Mouse (Mus musculus): ENCODE results near the gene Lhfpl5. TPM values are rescaled to one million over a fixed set of nuclear protein-coding genes. Genes with fewer than 3 reads are reported as not detected.

Gene Lhfpl5
- polyA plus RNA-seq, 1 experiment = not detected

- no peaks in the 10 kb centered on the region; the same call in 1 of the 2 replicates for H3K4me1 ChIP-seq (ENCODE audit: control insufficient read depth, insufficient read depth, insufficient read length)
- no peak overlapping the region for H3K4me3 ChIP-seq (ENCODE audit: extremely low read depth, insufficient read depth, insufficient read length)
- no peak for TF ChIP-seq POLR2A (IDR thresholded peaks at IDR 0.05; ENCODE audit: low read depth, low read length)
- no peak for TF ChIP-seq CTCF (IDR thresholded peaks at IDR 0.05; ENCODE audit: extremely low read depth, insufficient read depth, insufficient read length, insufficient replicate concordance)
- DNase-seq (ENCODE audit: low read depth in 1 of 2, low spot score in 2 of 2) = no peak
- H3K27ac ChIP-seq (ENCODE audit: insufficient read depth, low read length) = no peak overlapping the region
- H3K27me3 ChIP-seq (ENCODE audit: control insufficient read depth, insufficient read depth, low read length) = peaks cover 2% of the 10 kb centered on the region; the same call in 1 of the 2 replicates
- no peaks in the 10 kb centered on the region for H3K36me3 ChIP-seq (ENCODE audit: control insufficient read depth, insufficient read depth, low read length)
- 77% methylated on average over 7 of the region's 7 CpGs for WGBS
Observed at GRCm38 (mm10) chr17:28572521-28572920, 2.9 kb upstream of the Lhfpl5 start.

- TF ChIP-seq CTCF (IDR thresholded peaks at IDR 0.05; ENCODE audit: extremely low read depth, insufficient read depth, insufficient read length, insufficient replicate concordance) = no peak
- TF ChIP-seq POLR2A (IDR thresholded peaks at IDR 0.05; ENCODE audit: low read depth, low read length) = no peak
- H3K4me1 ChIP-seq (ENCODE audit: control insufficient read depth, insufficient read depth, insufficient read length) = no peaks in the 10 kb centered on the region; the same call in 1 of the 2 replicates
- H3K27ac ChIP-seq (ENCODE audit: insufficient read depth, low read length) = no peak overlapping the region
- H3K27me3 ChIP-seq (ENCODE audit: control insufficient read depth, insufficient read depth, low read length) = peaks cover 2% of the 10 kb centered on the region; the same call in 1 of the 2 replicates
- DNase-seq (ENCODE audit: low read depth in 1 of 2, low spot score in 2 of 2) = no peak
- WGBS = 82% methylated on average over 6 of the region's 6 CpGs
- H3K36me3 ChIP-seq (ENCODE audit: control insufficient read depth, insufficient read depth, low read length) = no peaks in the 10 kb centered on the region
- no peak overlapping the region for H3K4me3 ChIP-seq (ENCODE audit: extremely low read depth, insufficient read depth, insufficient read length)
Observed at GRCm38 (mm10) chr17:28572941-28573340, 2.5 kb upstream of the Lhfpl5 start.

- H3K27me3 ChIP-seq (ENCODE audit: control insufficient read depth, insufficient read depth, low read length) = 0 out of 2 replicates have a peak, but pooled peaks cover 2% of the 10 kb centered on the region
- TF ChIP-seq CTCF (IDR thresholded peaks at IDR 0.05; ENCODE audit: extremely low read depth, insufficient read depth, insufficient read length, insufficient replicate concordance) (no peak), POLR2A (IDR thresholded peaks at IDR 0.05; ENCODE audit: low read depth, low read length) (no peak)
- no peak overlapping the region for H3K27ac ChIP-seq (ENCODE audit: insufficient read depth, low read length)
- peak in 1 of 2 experiments; percentile 11 for DNase-seq (ENCODE audit: low read depth in 1 of 2, low spot score in 2 of 2)
- H3K4me1 ChIP-seq (ENCODE audit: control insufficient read depth, insufficient read depth, insufficient read length) = no peaks in the 10 kb centered on the region; the same call in 1 of the 2 replicates
- WGBS = 8% methylated on average over 9 of the region's 9 CpGs
- H3K36me3 ChIP-seq (ENCODE audit: control insufficient read depth, insufficient read depth, low read length) = no peaks in the 10 kb centered on the region
- no peak overlapping the region for H3K4me3 ChIP-seq (ENCODE audit: extremely low read depth, insufficient read depth, insufficient read length)
Observed at GRCm38 (mm10) chr17:28580396-28580795, 5.0 kb downstream of the Lhfpl5 start.

- Histone ChIP-seq H3K36me3 (ENCODE audit: control insufficient read depth, insufficient read depth, low read length) (no peaks in the 10 kb centered on the region), H3K4me3 (ENCODE audit: extremely low read depth, insufficient read depth, insufficient read length) (no peak overlapping the region), H3K27ac (ENCODE audit: insufficient read depth, low read length) (no peak overlapping the region), H3K4me1 (ENCODE audit: control insufficient read depth, insufficient read depth, insufficient read length) (no peaks in the 10 kb centered on the region), H3K27me3 (ENCODE audit: control insufficient read depth, insufficient read depth, low read length) (no peaks in the 10 kb centered on the region)
- TF ChIP-seq CTCF (IDR thresholded peaks at IDR 0.05; ENCODE audit: extremely low read depth, insufficient read depth, insufficient read length, insufficient replicate concordance) (no peak), POLR2A (IDR thresholded peaks at IDR 0.05; ENCODE audit: low read depth, low read length) (no peak)
- no peak for DNase-seq (ENCODE audit: low read depth in 1 of 2, low spot score in 2 of 2)
- 67% methylated on average over 2 of the region's 2 CpGs for WGBS
Observed at GRCm38 (mm10) chr17:28581056-28581455, 5.6 kb downstream of the Lhfpl5 start.

GRCm38 (mm10) chr17:28586509-28586908 lies 11.1 kb downstream of the Lhfpl5 start:
- H3K36me3 ChIP-seq (ENCODE audit: control insufficient read depth, insufficient read depth, low read length) = peaks cover 26% of the 10 kb centered on the region
- no peaks in the 10 kb centered on the region for H3K27me3 ChIP-seq (ENCODE audit: control insufficient read depth, insufficient read depth, low read length)
- no peak overlapping the region for H3K4me3 ChIP-seq (ENCODE audit: extremely low read depth, insufficient read depth, insufficient read length)
- DNase-seq (ENCODE audit: low read depth in 1 of 2, low spot score in 2 of 2) = no peak
- TF ChIP-seq POLR2A (IDR thresholded peaks at IDR 0.05; ENCODE audit: low read depth, low read length) = no peak
- TF ChIP-seq CTCF (IDR thresholded peaks at IDR 0.05; ENCODE audit: extremely low read depth, insufficient read depth, insufficient read length, insufficient replicate concordance) = no peak
- no peak overlapping the region for H3K27ac ChIP-seq (ENCODE audit: insufficient read depth, low read length)
- 91% methylated on average over 3 of the region's 3 CpGs for WGBS
- H3K4me1 ChIP-seq (ENCODE audit: control insufficient read depth, insufficient read depth, insufficient read length) = no peaks in the 10 kb centered on the region

GRCm38 (mm10) chr17:28588591-28588990 lies 13.2 kb downstream of the Lhfpl5 start:
- no peak overlapping the region for H3K4me3 ChIP-seq (ENCODE audit: extremely low read depth, insufficient read depth, insufficient read length)
- TF ChIP-seq CTCF (IDR thresholded peaks at IDR 0.05; ENCODE audit: extremely low read depth, insufficient read depth, insufficient read length, insufficient replicate concordance) (no peak), POLR2A (IDR thresholded peaks at IDR 0.05; ENCODE audit: low read depth, low read length) (no peak)
- DNase-seq (ENCODE audit: low read depth in 1 of 2, low spot score in 2 of 2) = no peak
- no peaks in the 10 kb centered on the region for H3K4me1 ChIP-seq (ENCODE audit: control insufficient read depth, insufficient read depth, insufficient read length)
- 62% methylated on average over 2 of the region's 2 CpGs for WGBS
- no peak overlapping the region for H3K27ac ChIP-seq (ENCODE audit: insufficient read depth, low read length)
- H3K36me3 ChIP-seq (ENCODE audit: control insufficient read depth, insufficient read depth, low read length) = peaks cover 36% of the 10 kb centered on the region
- no peaks in the 10 kb centered on the region for H3K27me3 ChIP-seq (ENCODE audit: control insufficient read depth, insufficient read depth, low read length)

GRCm38 (mm10) chr17:28590596-28590995 lies 15.2 kb downstream of the Lhfpl5 start:
- H3K4me3 ChIP-seq (ENCODE audit: extremely low read depth, insufficient read depth, insufficient read length) = no peak overlapping the region
- no peak for TF ChIP-seq CTCF (IDR thresholded peaks at IDR 0.05; ENCODE audit: extremely low read depth, insufficient read depth, insufficient read length, insufficient replicate concordance)
- no peak for TF ChIP-seq POLR2A (IDR thresholded peaks at IDR 0.05; ENCODE audit: low read depth, low read length)
- no peaks in the 10 kb centered on the region for H3K27me3 ChIP-seq (ENCODE audit: control insufficient read depth, insufficient read depth, low read length)
- WGBS = 78% methylated on average over 3 of the region's 3 CpGs
- H3K36me3 ChIP-seq (ENCODE audit: control insufficient read depth, insufficient read depth, low read length) = peaks cover 44% of the 10 kb centered on the region
- no peak for DNase-seq (ENCODE audit: low read depth in 1 of 2, low spot score in 2 of 2)
- H3K4me1 ChIP-seq (ENCODE audit: control insufficient read depth, insufficient read depth, insufficient read length) = no peaks in the 10 kb centered on the region
- H3K27ac ChIP-seq (ENCODE audit: insufficient read depth, low read length) = no peak overlapping the region
